1 mouse cellular context compared by ENCODE assay signal in genomic region chr14:8174634-8175033, GRCm38 (mm10).
A peak's percentile ranks its signal among the peaks of the same experiment; 100 is the strongest.
TF ChIP-seq lines count a peak whose summit lies in the region.

No protein-coding gene starts in this region.

TF ChIP-seq in CH12.LX, 34 proteins besides CTCF, POLR2A, EP300 and RAD21 (continued from another document):
- no peak for TF ChIP-seq ZC3H11A (IDR thresholded peaks at IDR 0.05; ENCODE audit: low read depth, low read length)
- TF ChIP-seq ZKSCAN1 (IDR thresholded peaks at IDR 0.05; ENCODE audit: borderline replicate concordance, low read depth, low read length), result no peak
- TF ChIP-seq ETS1 (conservative IDR thresholded peaks at IDR 0.05; ENCODE audit: low read depth, low read length), result peak; percentile 62
- TF ChIP-seq RCOR1 (conservative IDR thresholded peaks at IDR 0.05; ENCODE audit: low read depth, low read length), result 0 out of 2 replicates have a peak, but pooled peaks have one; percentile 34
- TF ChIP-seq CHD1 (IDR thresholded peaks at IDR 0.05; ENCODE audit: low read depth, low read length), result no peak
- TF ChIP-seq MAFK (IDR thresholded peaks at IDR 0.05; ENCODE audit: insufficient replicate concordance, low read length), result peak; percentile 81; the same call in 1 of the 2 replicates
- TF ChIP-seq SIN3A (IDR thresholded peaks at IDR 0.05; ENCODE audit: low read length), result no peak
- no peak for TF ChIP-seq MEF2A (IDR thresholded peaks at IDR 0.05; ENCODE audit: borderline replicate concordance, low read depth, low read length)
- TF ChIP-seq MAZ (IDR thresholded peaks at IDR 0.05; ENCODE audit: low read depth, low read length), result no peak
- no peak for TF ChIP-seq CHD2 (IDR thresholded peaks at IDR 0.05; ENCODE audit: low read length)
- peak; percentile 57 for TF ChIP-seq JUN (IDR thresholded peaks at IDR 0.05; ENCODE audit: insufficient read depth, low read depth, low read length)
- no peak for TF ChIP-seq NRF1 (IDR thresholded peaks at IDR 0.05; ENCODE audit: low read depth, low read length)
- no peak for TF ChIP-seq KAT2A (IDR thresholded peaks at IDR 0.05; ENCODE audit: insufficient replicate concordance, low read length)
- TF ChIP-seq TBP (conservative IDR thresholded peaks at IDR 0.05; ENCODE audit: low read depth, low read length), result no peak
- no peak for TF ChIP-seq USF1 (IDR thresholded peaks at IDR 0.05; ENCODE audit: low read depth, low read length)
TF ChIP-seq in CH12.LX: peak in this region for 10.
